Mouse (Mus musculus) stomach, postnatal 0 days (tissue): ENCODE measurements at regions not wholly inside any gene's neighbourhood (a gene's known extent, or its start where the extent isn't known, plus 50 kb on each side); places are given as distances from the start of the nearest gene placed in this dataset.

Experiments used
- ATAC-seq: fragments of 200-750 bp; cut with Nextera tagmentation; 2 replicates; pipeline ENCODE4 v1.8.0; 2017; ENCODE audit not compliant: low FRiP score, low TSS enrichment
- DNase-seq: peaks from one replicate; pipeline ENCODE4 v3.0.0-alpha.2; 2016; ENCODE audit warnings: low spot score
- H3K27ac ChIP-seq: fragments of 300-500 bp; sonication (generic); replicated peaks from 2 replicates; pipeline ENCODE4 v1.5.1; 2014; ENCODE audit warnings: mild to moderate bottlenecking, control low read depth
- H3K27me3 ChIP-seq: fragments of 300-500 bp; sonication (generic); 2 replicates; pipeline ENCODE4 v1.6.1; 2014; ENCODE audit warnings: low read length; ENCODE audit not compliant: control insufficient read depth, insufficient read depth
- H3K36me3 ChIP-seq: fragments of 300-500 bp; sonication (generic); 2 replicates; pipeline ENCODE4 v1.6.1; 2014; ENCODE audit warnings: low read length, mixed read lengths; ENCODE audit not compliant: control insufficient read depth, insufficient read depth
- H3K4me1 ChIP-seq: fragments of 300-500 bp; sonication (generic); replicated peaks from 2 replicates; pipeline ENCODE4 v1.6.1; 2014; ENCODE audit warnings: antibody characterized with exemption; ENCODE audit not compliant: control insufficient read depth, insufficient read depth
- H3K4me2 ChIP-seq: fragments of 300-500 bp; sonication (generic); replicated peaks from 2 replicates; pipeline ENCODE4 v1.6.1; 2014; ENCODE audit warnings: low read depth, mild to moderate bottlenecking, control low read depth, moderate library complexity
- H3K4me3 ChIP-seq: fragments of 300-500 bp; sonication (generic); 2 replicates; pipeline ENCODE4 v1.5.1; 2014; ENCODE audit warnings: low read depth, low read length, control low read depth
- H3K9ac ChIP-seq: fragments of 300-500 bp; sonication (generic); 2 replicates; pipeline ENCODE4 v1.6.1; 2014; ENCODE audit warnings: mild to moderate bottlenecking, low read length, control low read depth, mixed read lengths
- H3K9me3 ChIP-seq: fragments of 300-500 bp; sonication (generic); 2 replicates; pipeline ENCODE4 v1.6.1; 2016; ENCODE audit warnings: low read length; ENCODE audit not compliant: control insufficient read depth
- CTCF ChIP-seq: IDR thresholded peaks from 2 replicates; pipeline ENCODE4 v1.5.1; 2016; ENCODE audit warnings: antibody characterized with exemption, low read depth, mild to moderate bottlenecking, moderate library complexity
- EP300 ChIP-seq: optimal IDR thresholded peaks from 2 replicates; pipeline ENCODE3; 2016; ENCODE audit warnings: antibody characterized with exemption
- WGBS: fragments of 180-500 bp; shearing (Covaris S2); extraction: QIAGEN DNeasy Blood & Tissue Kit; methylation state at CpG from one replicate; pipeline ENCODE4 v1.1.7; 2014; 5-methylcytosine and 5-hydroxymethylcytosine counted together

DNA sequence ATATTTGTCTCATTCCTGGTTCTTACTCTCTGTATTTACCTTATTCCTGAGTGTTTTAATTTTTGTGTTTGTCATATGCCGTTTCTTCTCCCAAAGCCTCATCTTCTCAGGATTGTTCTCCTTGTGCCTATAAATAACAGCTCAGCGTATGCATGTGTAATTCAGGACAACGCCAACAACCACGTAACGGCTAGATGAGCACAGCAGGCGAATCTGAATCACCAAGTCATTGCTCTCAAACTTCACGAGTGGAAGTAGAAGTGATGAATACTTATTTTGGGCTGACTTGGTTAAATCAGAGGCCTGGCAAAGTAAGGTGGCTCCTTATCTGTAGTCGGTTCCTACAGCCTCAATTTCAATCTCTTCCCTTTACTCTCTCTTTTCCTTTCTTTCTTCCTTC is 760.7 kb downstream of the Kcnj3 start:
- TF ChIP-seq EP300 (no peak), CTCF (no peak)
- Histone ChIP-seq H3K4me1 (no peaks in the 10 kb centered on the region), H3K27ac (no peak overlapping the region), H3K36me3 (no peaks in the 10 kb centered on the region), H3K4me3 (no peak overlapping the region), H3K9me3 (no peaks in the 10 kb centered on the region), H3K9ac (no peak overlapping the region), H3K4me2 (no peak overlapping the region), H3K27me3 (no peaks in the 10 kb centered on the region)
- DNase-seq (no peak), ATAC-seq (no peak)
- WGBS: 72% methylated on average over 8 of the region's 8 CpGs

- Histone ChIP-seq H3K36me3 (no peaks in the 10 kb centered on the region), H3K9me3 (no peaks in the 10 kb centered on the region), H3K9ac (no peak overlapping the region), H3K4me1 (no peaks in the 10 kb centered on the region), H3K27ac (no peak overlapping the region), H3K4me3 (no peak overlapping the region), H3K27me3 (no peaks in the 10 kb centered on the region), H3K4me2 (no peak overlapping the region)
- no peak for DNase-seq
- 72% methylated on average over 7 of the region's 7 CpGs for WGBS
- no peak for ATAC-seq
- TF ChIP-seq EP300 (no peak), CTCF (no peak)
Measured at GRCm38 (mm10) chr2:56227476-56227875, 791.7 kb downstream of the Kcnj3 start.

DNA sequence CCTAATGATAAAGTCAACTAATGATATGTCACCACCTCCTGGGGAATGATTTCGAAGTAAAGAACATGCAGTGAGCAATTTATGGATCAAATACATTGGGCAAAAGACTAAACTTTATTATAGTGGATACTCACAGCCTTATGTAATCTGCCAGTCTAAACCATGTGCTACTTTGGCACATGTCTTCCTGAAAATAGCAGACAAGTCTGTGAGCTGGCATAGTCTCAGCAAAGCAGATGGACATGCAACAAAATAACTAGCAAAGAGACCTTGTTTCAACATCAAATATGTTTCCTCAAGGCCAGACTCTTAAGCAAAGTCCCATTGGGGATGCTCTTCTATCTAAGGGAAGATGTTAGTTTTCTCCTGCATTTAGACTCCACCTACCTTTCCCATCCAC is 797.3 kb downstream of the Kcnj3 start:
- Histone ChIP-seq H3K9ac (no peak overlapping the region), H3K27ac (no peak overlapping the region), H3K4me1 (no peaks in the 10 kb centered on the region), H3K4me3 (no peak overlapping the region), H3K36me3 (no peaks in the 10 kb centered on the region), H3K4me2 (no peak overlapping the region), H3K9me3 (no peaks in the 10 kb centered on the region), H3K27me3 (no peaks in the 10 kb centered on the region)
- ATAC-seq (no peak), DNase-seq (no peak)
- TF ChIP-seq EP300 (no peak), CTCF (no peak)
- 63% methylated on average over 1 of the region's 1 CpGs for WGBS

GRCm38 (mm10) chr2:56257044-56257954 is 821.5 kb downstream of the Kcnj3 start:
- WGBS: 58% methylated on average over 10 of the region's 10 CpGs
- Histone ChIP-seq H3K9ac (no peak overlapping the region), H3K4me3 (no peak overlapping the region), H3K27ac (no peak overlapping the region), H3K9me3 (no peaks in the 10 kb centered on the region), H3K4me2 (no peak overlapping the region), H3K36me3 (no peaks in the 10 kb centered on the region), H3K27me3 (no peaks in the 10 kb centered on the region), H3K4me1 (no peaks in the 10 kb centered on the region)
- TF ChIP-seq CTCF: no peak
- no peak for TF ChIP-seq EP300
- DNase-seq (no peak), ATAC-seq (no peak)

DNA sequence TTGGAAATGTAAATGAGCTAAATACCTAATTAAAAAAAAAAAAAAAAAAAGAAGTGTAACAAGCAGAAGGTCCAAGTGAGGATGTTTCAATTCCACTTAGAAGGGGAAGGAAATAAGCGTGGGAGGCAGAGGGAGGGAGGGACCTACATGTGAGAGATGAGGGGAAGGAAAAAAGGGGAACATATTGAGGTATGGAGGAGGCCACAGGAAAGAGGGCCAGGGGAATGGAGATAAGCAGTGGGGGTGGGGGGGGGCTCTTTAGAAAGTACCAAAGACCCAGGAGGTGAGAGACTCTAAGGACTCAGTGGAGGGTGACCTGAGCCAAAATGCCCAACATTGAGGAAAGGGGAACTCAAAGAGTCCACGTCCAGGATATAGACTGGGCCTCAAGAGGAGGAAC is 818.9 kb downstream of the Nr4a2 start:
- H3K9me3 ChIP-seq: no peaks in the 10 kb centered on the region
- no peaks in the 10 kb centered on the region for H3K36me3 ChIP-seq
- no peak overlapping the region for H3K27ac ChIP-seq
- no peak overlapping the region for H3K9ac ChIP-seq
- TF ChIP-seq CTCF (no peak), EP300 (no peak)
- no peak overlapping the region for H3K4me3 ChIP-seq
- 77% methylated on average over 2 of the region's 2 CpGs for WGBS
- DNase-seq (no peak), ATAC-seq (no peak)
- no peaks in the 10 kb centered on the region for H3K27me3 ChIP-seq
- no peaks in the 10 kb centered on the region for H3K4me1 ChIP-seq
- H3K4me2 ChIP-seq: no peak overlapping the region

DNA sequence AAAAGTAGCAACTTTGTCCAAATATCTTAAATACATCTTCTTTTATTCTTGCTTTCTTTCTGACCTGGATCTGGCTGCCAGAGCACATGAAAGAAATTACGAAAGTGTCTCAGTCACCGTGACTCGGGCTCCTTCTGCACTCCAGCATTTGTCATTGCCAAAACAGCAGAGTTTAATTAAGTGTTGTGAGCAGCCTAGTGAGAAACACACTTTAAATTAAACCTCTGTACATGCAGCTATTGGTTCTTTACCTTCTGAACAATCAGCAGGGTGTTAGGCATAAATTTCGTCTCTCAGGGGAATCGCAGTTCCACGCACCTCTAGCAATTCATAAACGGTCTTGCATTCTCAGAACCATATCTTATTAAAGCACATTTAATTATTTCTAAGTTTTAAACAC is 802.1 kb downstream of the Nr4a2 start:
- H3K9me3 ChIP-seq: no peaks in the 10 kb centered on the region

More for the DNA sequence above, 802.1 kb downstream of the Nr4a2 start:
- Histone ChIP-seq H3K27ac (no peak overlapping the region), H3K4me2 (no peak overlapping the region), H3K4me3 (no peak overlapping the region), H3K4me1 (no peaks in the 10 kb centered on the region), H3K36me3 (no peaks in the 10 kb centered on the region), H3K27me3 (no peaks in the 10 kb centered on the region), H3K9ac (no peak overlapping the region)
- no peak for DNase-seq
- no peak for TF ChIP-seq CTCF
- no peak for TF ChIP-seq EP300
- no peak for ATAC-seq
- 70% methylated on average over 7 of the region's 7 CpGs for WGBS
